Mouse (Mus musculus) MEL (cell line): ENCODE data around the gene Susd6. TPM values are rescaled to one million over a fixed set of nuclear protein-coding genes. Genes with fewer than 3 reads are reported as not detected.

Source experiments
- DNase-seq: peaks from one replicate; pipeline ENCODE4 v3.0.0; 2011; ENCODE audit warnings: low read depth, low spot score
- H3K27ac ChIP-seq: 2 replicates; pipeline ENCODE4 v1.5.1; 2012; ENCODE audit warnings: low read depth, mild to moderate bottlenecking, control low read depth, low read length, moderate library complexity; ENCODE audit not compliant: control insufficient read depth
- H3K27me3 ChIP-seq, 2 experiments: fragments of 150-350 bp in 1 of 2; sonication (generic) in 1 of 2; 2 replicates each; pipeline ENCODE4 v1.6.1; 2012; ENCODE audit warnings: low read length in 2 of 2, mild to moderate bottlenecking in 2 of 2, improper control_type of control experiment in 1 of 2, moderate library complexity in 1 of 2; ENCODE audit not compliant: insufficient read depth in 2 of 2, control insufficient read depth in 1 of 2
- H3K36me3 ChIP-seq, 2 experiments: 2 replicates each; pipeline ENCODE4 v1.6.1; 2012 to 2014; ENCODE audit warnings: low read length in 2 of 2, improper control_type of control experiment in 1 of 2, inconsistent platforms in 1 of 2, mild to moderate bottlenecking in 1 of 2; ENCODE audit not compliant: insufficient read depth in 2 of 2, control insufficient read depth in 1 of 2
- H3K4me1 ChIP-seq, 2 experiments: fragments of 150-350 bp in 1 of 2; sonication (generic) in 1 of 2; 2 replicates each; pipeline ENCODE4 v1.6.1; 2012; ENCODE audit warnings: low read length in 2 of 2, improper control_type of control experiment in 1 of 2, mild to moderate bottlenecking in 1 of 2; ENCODE audit not compliant: insufficient read depth in 2 of 2, control insufficient read depth in 1 of 2
- H3K4me3 ChIP-seq, 2 experiments: fragments of 150-350 bp in 1 of 2; sonication (generic) in 1 of 2; 2 replicates each; pipeline ENCODE4 v1.5.1; 2012; ENCODE audit warnings: low read depth in 2 of 2, low read length in 2 of 2, mild to moderate bottlenecking in 2 of 2, moderate library complexity in 2 of 2, control low read depth in 1 of 2, improper control_type of control experiment in 1 of 2; ENCODE audit not compliant: control insufficient read depth in 1 of 2, insufficient read depth in 1 of 2
- H3K79me2 ChIP-seq: 2 replicates; pipeline ENCODE4 v1.6.1; 2012; ENCODE audit warnings: mild to moderate bottlenecking, low read length, moderate library complexity; ENCODE audit not compliant: control insufficient read depth, poor library complexity, insufficient read depth
- H3K9ac ChIP-seq: 2 replicates; pipeline ENCODE4 v1.6.1; 2012; ENCODE audit warnings: low read depth, mild to moderate bottlenecking, control low read depth, low read length, moderate library complexity; ENCODE audit not compliant: control insufficient read depth, poor library complexity, severe bottlenecking
- H3K9me3 ChIP-seq: fragments of 150-350 bp; sonication (generic); replicated peaks from 2 replicates; pipeline ENCODE4 v1.6.1; 2012; ENCODE audit warnings: mild to moderate bottlenecking, low read length, improper control_type of control experiment, moderate library complexity; ENCODE audit not compliant: insufficient read depth
- BHLHE40 ChIP-seq: IDR thresholded peaks from 2 replicates; pipeline ENCODE4 v1.6.1; 2012; ENCODE audit warnings: low read depth, mild to moderate bottlenecking, inconsistent platforms, low read length, improper control_type of control experiment, borderline replicate concordance
- CHD1 ChIP-seq: IDR thresholded peaks from 2 replicates; pipeline ENCODE4 v1.6.1; 2012; ENCODE audit warnings: low read depth, mild to moderate bottlenecking, inconsistent platforms, low read length, improper control_type of control experiment
- CHD2 ChIP-seq: IDR thresholded peaks from 2 replicates; pipeline ENCODE4 v1.6.1; 2011; ENCODE audit warnings: low read length, improper control_type of control experiment
- EP300 ChIP-seq, 2 experiments: IDR thresholded peaks; 2 replicates each; pipeline ENCODE4 v1.6.1; 2011; ENCODE audit warnings: improper control_type of control experiment in 2 of 2, low read length in 2 of 2, low read depth in 1 of 2, mild to moderate bottlenecking in 1 of 2
- ETS1 ChIP-seq: IDR thresholded peaks from 2 replicates; pipeline ENCODE4 v1.6.1; 2012; ENCODE audit warnings: low read depth, mild to moderate bottlenecking, inconsistent platforms, low read length, improper control_type of control experiment, moderate library complexity
- GABPA ChIP-seq: IDR thresholded peaks from 2 replicates; pipeline ENCODE4 v1.6.1; 2012; ENCODE audit warnings: low read depth, mild to moderate bottlenecking, inconsistent platforms, low read length, improper control_type of control experiment, moderate library complexity
- GATA1 ChIP-seq: IDR thresholded peaks from 2 replicates; pipeline ENCODE4 v1.6.1; 2011; ENCODE audit warnings: low read depth, low read length, improper control_type of control experiment
- HCFC1 ChIP-seq: IDR thresholded peaks from 2 replicates; pipeline ENCODE4 v1.6.1; 2012; ENCODE audit warnings: low read depth, mild to moderate bottlenecking, inconsistent platforms, low read length, improper control_type of control experiment, moderate library complexity
- JUND ChIP-seq: IDR thresholded peaks from 2 replicates; pipeline ENCODE4 v1.6.1; 2011; ENCODE audit warnings: low read depth, mild to moderate bottlenecking, improper control_type of control experiment, low read length
- KAT2A ChIP-seq: conservative IDR thresholded peaks from 2 replicates; pipeline ENCODE4 v1.6.1; 2012; ENCODE audit warnings: low read depth, low read length, improper control_type of control experiment, inconsistent platforms
- MAX ChIP-seq: IDR thresholded peaks from 2 replicates; pipeline ENCODE4 v1.6.1; 2011; ENCODE audit warnings: low read length, improper control_type of control experiment
- MAZ ChIP-seq: IDR thresholded peaks from 2 replicates; pipeline ENCODE4 v1.6.1; 2012; ENCODE audit warnings: low read depth, mild to moderate bottlenecking, inconsistent platforms, low read length, improper control_type of control experiment
- MEF2A ChIP-seq: IDR thresholded peaks from 2 replicates; pipeline ENCODE4 v1.6.1; 2014; ENCODE audit warnings: low read depth, mild to moderate bottlenecking, inconsistent platforms, low read length, improper control_type of control experiment; ENCODE audit not compliant: poor library complexity, insufficient replicate concordance, severe bottlenecking; ENCODE audit errors: extremely low read depth
- MXI1 ChIP-seq: IDR thresholded peaks from 2 replicates; pipeline ENCODE4 v1.6.1; 2011; ENCODE audit warnings: mild to moderate bottlenecking, low read depth, low read length, improper control_type of control experiment
- MYB ChIP-seq: IDR thresholded peaks from 2 replicates; pipeline ENCODE4 v1.6.1; 2011; ENCODE audit warnings: mild to moderate bottlenecking, low read depth, low read length, improper control_type of control experiment
- MYC ChIP-seq: IDR thresholded peaks from 2 replicates; pipeline ENCODE4 v1.6.1; 2011; ENCODE audit warnings: low read depth, mild to moderate bottlenecking, low read length, improper control_type of control experiment, moderate library complexity
- NELFE ChIP-seq: IDR thresholded peaks from 2 replicates; pipeline ENCODE4 v1.6.1; 2011; ENCODE audit warnings: low read depth, low read length, improper control_type of control experiment
- NRF1 ChIP-seq: IDR thresholded peaks from 2 replicates; pipeline ENCODE4 v1.6.1; 2014; ENCODE audit warnings: low read depth, mild to moderate bottlenecking, inconsistent platforms, low read length, improper control_type of control experiment, moderate library complexity; ENCODE audit not compliant: poor library complexity, insufficient read depth, severe bottlenecking
- POLR2A ChIP-seq, 2 experiments: IDR thresholded peaks; 2 replicates each; pipeline ENCODE4 v1.6.1; 2011 to 2012; ENCODE audit warnings: low read length in 2 of 2, mild to moderate bottlenecking in 2 of 2, control low read depth in 1 of 2, improper control_type of control experiment in 1 of 2, low read depth in 1 of 2, moderate library complexity in 1 of 2; ENCODE audit not compliant: control insufficient read depth in 1 of 2, insufficient read depth in 1 of 2, poor library complexity in 1 of 2
- POLR2AphosphoS2 ChIP-seq: IDR thresholded peaks from 2 replicates; pipeline ENCODE4 v1.6.1; 2011; ENCODE audit warnings: low read length, improper control_type of control experiment
- POLR2AphosphoS5 ChIP-seq: IDR thresholded peaks from 2 replicates; pipeline ENCODE4 v1.6.1; 2012; ENCODE audit warnings: low read depth, borderline replicate concordance, mild to moderate bottlenecking, inconsistent platforms, low read length, moderate library complexity, mixed read lengths
- RAD21 ChIP-seq: IDR thresholded peaks from 2 replicates; pipeline ENCODE4 v1.6.1; 2011; ENCODE audit warnings: mild to moderate bottlenecking, low read depth, low read length, improper control_type of control experiment
- SIN3A ChIP-seq: IDR thresholded peaks from 2 replicates; pipeline ENCODE4 v1.6.1; 2012; ENCODE audit warnings: low read length, improper control_type of control experiment, inconsistent platforms
- SMC3 ChIP-seq: IDR thresholded peaks from 2 replicates; pipeline ENCODE4 v1.6.1; 2011; ENCODE audit warnings: low read depth, low read length, improper control_type of control experiment
- TAL1 ChIP-seq: IDR thresholded peaks from 2 replicates; pipeline ENCODE4 v1.6.1; 2012; ENCODE audit warnings: mild to moderate bottlenecking, inconsistent platforms, low read length, moderate library complexity, mixed read lengths
- TBP ChIP-seq: IDR thresholded peaks from 2 replicates; pipeline ENCODE4 v1.8.0; 2011; ENCODE audit warnings: low read depth, low read length, improper control_type of control experiment
- TCF12 ChIP-seq: IDR thresholded peaks from 2 replicates; pipeline ENCODE4 v1.6.1; 2014; ENCODE audit warnings: low read depth, mild to moderate bottlenecking, inconsistent platforms, low read length, improper control_type of control experiment, moderate library complexity
- USF2 ChIP-seq, 2 experiments: IDR thresholded peaks; 2 replicates each; pipeline ENCODE4 v1.6.1; 2011 to 2012; ENCODE audit warnings: improper control_type of control experiment in 2 of 2, low read length in 2 of 2, borderline replicate concordance in 1 of 2, inconsistent platforms in 1 of 2, low read depth in 1 of 2, mild to moderate bottlenecking in 1 of 2; ENCODE audit not compliant: insufficient read depth in 1 of 2
- ZC3H11A ChIP-seq: IDR thresholded peaks from 2 replicates; pipeline ENCODE4 v1.6.1; 2012; ENCODE audit warnings: low read depth, mild to moderate bottlenecking, inconsistent platforms, low read length, improper control_type of control experiment
- ZMIZ1 ChIP-seq: IDR thresholded peaks from 2 replicates; pipeline ENCODE4 v1.6.1; 2012; ENCODE audit warnings: low read depth, mild to moderate bottlenecking, inconsistent platforms, low read length, improper control_type of control experiment, moderate library complexity
- polyA plus RNA-seq, 2 experiments: library from polyadenylated mRNA; stranded (reverse) in 1 of 2; unstranded in 1 of 2; fragments of >175 nt in 1 of 2; fragments of >200 nt in 1 of 2; gene quantifications; 2 replicates each; pipeline versions ENCODE4 v1.2.1 to v1.2.4; 2012; ENCODE audit warnings: low replicate concordance in 2 of 2, low read depth in 1 of 2; ENCODE audit not compliant: insufficient read length in 2 of 2, insufficient read depth in 1 of 2, missing spikeins in 1 of 2
- total RNA-seq: library from RNA; depleted of rRNA; stranded (reverse); fragments of 300-350 nt; gene quantifications from 2 replicates; pipeline ENCODE4 v1.2.3, GENCODE M21; 2012

The Susd6 gene
- total and polyA plus RNA-seq, 3 experiments: 12.2 to 22.4 TPM; not detected in 1

GRCm38 (mm10) chr12:80816380-80817086, 26.2 kb downstream of the Susd6 start:
- DNase-seq: peak; percentile 46

GRCm38 (mm10) chr12:80817697-80818235, 27.5 kb downstream of the Susd6 start:
- DNase-seq: peak; percentile 87
- Histone ChIP-seq H3K4me3 (peak overlapping the region in 1 of 2 experiments; percentile 46; a peak in 2 of 4 replicates), H3K27me3 (no peaks in the 10 kb centered on the region), H3K27ac (peak overlapping the region; percentile 90), H3K4me1 (peaks cover 49 to 55% of the 10 kb centered on the region in 2 experiments), H3K79me2 (peaks cover 35% of the 10 kb centered on the region), H3K36me3 (peaks cover 0 to 85% of the 10 kb centered on the region in 2 experiments; a peak in 2 of 4 replicates), H3K9me3 (no peaks in the 10 kb centered on the region), H3K9ac (peak overlapping the region; percentile 37; the same call in 1 of the 2 replicates)
- TF ChIP-seq MAX: no peak
- TF ChIP-seq TAL1: peak; percentile 82
- TF ChIP-seq POLR2AphosphoS5: no peak
- TF ChIP-seq NELFE: no peak; the same call in 1 of the 2 replicates
- TF ChIP-seq TBP: peak; percentile 53; the same call in 1 of the 2 replicates
- no peak for TF ChIP-seq USF2 (IDR thresholded peaks at IDR 0.05; ENCODE audit: borderline replicate concordance in 1 of 2, insufficient read depth in 1 of 2, low read depth in 1 of 2, low read length in 2 of 2)
- TF ChIP-seq SMC3: no peak
- TF ChIP-seq MXI1: 0 out of 2 replicates have a peak, but pooled peaks have one; percentile 8
- no peak for TF ChIP-seq MYB
- peak; percentile 83 for TF ChIP-seq SIN3A
- no peak for TF ChIP-seq ZMIZ1
- TF ChIP-seq JUND: peak; percentile 97
- TF ChIP-seq CHD2: no peak
- no peak for TF ChIP-seq HCFC1
- TF ChIP-seq POLR2AphosphoS2: no peak
- TF ChIP-seq MYC: no peak
- TF ChIP-seq ZC3H11A: no peak
- TF ChIP-seq CHD1: no peak
- 0 out of 2 replicates have a peak, but pooled peaks have one; percentile 6 for TF ChIP-seq MEF2A
- TF ChIP-seq GABPA: no peak
- no peak for TF ChIP-seq POLR2A (IDR thresholded peaks at IDR 0.05; ENCODE audit: control insufficient read depth in 1 of 2, insufficient read depth in 1 of 2, low read depth in 1 of 2, low read length in 2 of 2, poor library complexity in 1 of 2)
- no peak for TF ChIP-seq RAD21
- peak; percentile 86 to 91 for TF ChIP-seq EP300 (IDR thresholded peaks at IDR 0.05; ENCODE audit: low read depth in 1 of 2, low read length in 2 of 2)
- TF ChIP-seq ETS1: peak; percentile 89
- TF ChIP-seq MAZ: no peak

More at GRCm38 (mm10) chr12:80816380-80817086, 26.2 kb downstream of the Susd6 start:
- H3K9me3 ChIP-seq: no peaks in the 10 kb centered on the region
- H3K4me3 ChIP-seq: no peak overlapping the region
- TF ChIP-seq HCFC1 (no peak), GATA1 (no peak), TBP (no peak), MYB (no peak), KAT2A (no peak), NRF1 (no peak), ZC3H11A (no peak), JUND (no peak), SIN3A (peak; percentile 34; the same call in 1 of the 2 replicates), BHLHE40 (no peak), ETS1 (peak; percentile 38; the same call in 1 of the 2 replicates), EP300 (IDR thresholded peaks at IDR 0.05; ENCODE audit: low read depth in 1 of 2, low read length in 2 of 2) (peak; percentile 24 to 44; a peak in 2 of 4 replicates), TCF12 (no peak), GABPA (no peak)
- TF ChIP-seq, all 39 proteins: peak for 3
- Histone ChIP-seq H3K4me1 (peaks cover 47 to 57% of the 10 kb centered on the region in 2 experiments), H3K9ac (peak overlapping the region; percentile 27; the same call in 1 of the 2 replicates), H3K79me2 (peaks cover 37% of the 10 kb centered on the region), H3K36me3 (peaks cover 0 to 85% of the 10 kb centered on the region in 2 experiments; a peak in 2 of 4 replicates), H3K27ac (peak overlapping the region; percentile 74), H3K27me3 (no peaks in the 10 kb centered on the region)
